Mouse (Mus musculus) heart, postnatal 4 days (tissue): ENCODE measurements around the gene Fam228a. TPM values are rescaled to one million over a fixed set of nuclear protein-coding genes. Genes with fewer than 3 reads are reported as not detected.
"Not testable (repeated sequence)": the region's sequence is repeated elsewhere in the genome, so short reads cannot be mapped to it uniquely, and the experiment has no call there.

ENCODE experiments used
- DNase-seq: peaks from one replicate; pipeline ENCODE4 v3.0.0; 2021
- total RNA-seq, 2 experiments: library from RNA; stranded (reverse); gene quantifications; 2 replicates each; pipeline ENCODE4 v1.2.3; 2021

The Fam228a gene
- total RNA-seq, result not detected

DNA sequence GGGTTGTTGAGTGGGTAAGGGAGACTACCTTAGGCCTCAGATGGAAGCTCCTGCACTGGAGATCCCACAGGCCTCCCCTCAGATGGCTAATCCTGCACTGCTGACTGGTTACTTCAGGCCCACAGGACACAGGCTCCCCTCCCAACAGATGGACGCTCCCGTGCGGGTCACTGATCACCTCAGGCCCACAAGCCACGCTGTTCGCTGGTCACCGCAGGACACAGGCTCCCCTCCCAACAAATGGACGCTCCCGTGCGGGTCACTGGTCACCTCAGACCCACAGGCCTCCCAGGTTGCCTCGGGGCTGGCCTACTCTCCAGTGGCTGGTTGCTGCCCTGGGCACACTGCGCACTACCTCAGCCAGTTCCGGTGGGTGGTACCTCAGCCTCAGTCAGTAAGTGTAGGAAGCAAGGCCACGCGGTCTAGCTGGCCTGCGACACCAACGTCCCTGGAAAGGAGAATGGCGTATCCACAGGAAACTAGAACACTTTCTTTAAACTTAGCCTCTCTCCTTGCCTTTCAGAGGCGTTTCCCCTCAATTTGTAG, at the start of gene Fam228a:
Gene Fam228a (minus strand): TSS at position 400 of the 546 bp plus-strand sequence.
- DNase-seq, result no peak

DNA sequence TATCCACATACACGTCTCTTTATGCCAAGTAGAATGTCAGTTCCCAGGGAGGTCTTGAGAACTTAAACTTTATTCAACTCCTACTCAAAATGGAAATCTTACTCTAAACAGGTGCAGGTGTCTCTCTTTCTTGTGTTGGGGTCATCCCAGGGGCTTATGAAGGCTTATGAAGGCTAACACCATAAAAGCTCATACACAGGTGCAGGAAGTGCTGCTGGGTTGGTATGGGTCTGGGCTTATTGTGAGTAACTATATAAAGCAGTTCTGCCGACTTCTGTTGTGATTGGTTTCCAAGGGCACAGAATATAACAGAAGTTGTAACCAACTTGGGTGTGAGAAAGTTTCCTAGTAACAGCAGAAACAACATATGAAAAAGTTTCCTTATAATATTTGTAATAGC, 46.2 kb upstream of the Fam228a start:
- no peak for DNase-seq

DNA sequence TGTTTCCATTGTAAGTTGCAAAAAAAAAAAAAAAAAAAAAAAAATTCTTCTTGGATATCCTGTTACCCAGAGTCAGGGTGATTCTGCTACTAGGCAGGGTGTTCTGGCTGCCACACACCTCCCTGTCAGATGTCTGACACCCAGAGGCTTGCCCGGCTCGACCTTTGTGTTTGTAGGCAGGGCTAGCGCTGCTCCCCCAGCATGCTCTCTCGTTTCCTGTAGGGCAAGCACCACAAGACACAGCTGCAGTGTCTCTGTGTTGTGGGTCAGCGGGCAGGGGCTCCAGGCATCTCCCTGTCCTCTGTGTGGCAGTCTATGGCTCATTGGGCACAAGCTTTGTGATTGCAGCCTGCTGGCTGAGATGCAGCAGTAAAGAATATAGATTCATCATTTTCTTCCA, 45.4 kb upstream of the Fam228a start:
- no peak for DNase-seq

DNA sequence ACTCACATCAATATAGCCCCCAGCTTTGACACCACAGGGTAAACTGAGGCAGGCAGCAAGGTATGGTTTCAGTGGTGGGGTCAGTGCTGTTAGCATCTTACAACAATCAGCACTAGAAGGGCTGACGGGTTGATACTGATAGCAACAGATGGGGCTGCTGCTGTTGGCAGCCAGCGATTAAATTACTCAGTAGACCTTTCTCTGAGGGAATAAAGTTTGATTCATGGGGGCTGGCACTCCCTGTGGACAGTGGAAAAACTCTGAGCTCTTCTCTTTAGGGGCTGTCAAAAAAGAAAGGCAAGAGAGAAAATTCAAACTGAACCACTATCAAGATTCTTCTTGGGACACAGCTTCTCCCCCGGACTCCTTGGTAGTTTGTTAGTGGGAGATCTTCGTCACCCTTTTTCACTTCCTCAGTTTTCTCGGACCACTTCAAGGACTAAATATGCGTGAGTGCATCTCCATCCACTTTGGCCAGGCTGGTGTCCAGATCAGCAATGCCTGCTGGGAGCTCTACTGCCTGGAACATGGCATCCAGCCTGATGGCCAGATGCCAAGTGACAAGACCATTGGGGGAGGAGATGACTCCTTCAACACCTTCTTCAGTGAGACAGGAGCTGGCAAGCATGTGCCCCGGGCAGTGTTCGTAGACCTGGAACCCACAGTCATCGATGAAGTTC, 43.6 kb upstream of the Fam228a start:
- peak; percentile 20 for DNase-seq

DNA sequence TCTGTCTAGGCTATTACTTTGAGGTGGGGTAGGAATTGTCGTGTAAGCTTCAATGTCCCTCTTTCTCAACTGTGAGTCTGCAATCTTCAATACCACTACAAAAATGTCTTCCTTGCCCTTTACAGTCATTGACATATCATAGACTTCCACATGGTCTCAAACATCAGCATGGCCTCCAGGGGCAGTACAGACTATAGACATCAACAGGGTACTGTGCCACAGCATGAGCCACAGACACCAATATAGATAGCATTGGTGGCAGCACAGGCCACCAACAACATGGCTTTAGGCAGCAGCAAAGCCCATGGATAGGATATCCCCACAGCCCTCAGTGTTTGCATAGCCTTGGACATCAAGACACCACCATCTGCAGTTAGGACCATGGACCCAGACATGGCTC, 43.0 kb upstream of the Fam228a start:
- no peak for DNase-seq

DNA sequence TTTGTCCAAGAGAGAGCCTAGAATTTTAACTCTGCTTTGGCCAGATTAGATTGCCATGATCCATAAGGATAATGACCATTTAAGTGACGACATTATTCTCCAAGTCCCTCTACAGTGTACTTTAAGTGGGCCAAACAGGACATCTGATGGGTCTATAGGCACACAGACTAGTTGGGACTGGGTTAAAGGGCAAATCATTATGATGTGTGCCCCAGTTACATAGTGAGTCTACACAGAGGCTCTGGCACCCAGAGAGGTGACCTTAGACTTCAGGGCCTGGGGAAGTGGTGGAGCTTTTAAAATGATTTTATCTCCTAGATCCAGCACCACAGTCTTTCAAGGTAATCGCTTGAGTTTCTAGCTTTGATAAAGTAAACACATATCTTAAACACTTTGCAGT, 42.0 kb upstream of the Fam228a start:
- no peak for DNase-seq

DNA sequence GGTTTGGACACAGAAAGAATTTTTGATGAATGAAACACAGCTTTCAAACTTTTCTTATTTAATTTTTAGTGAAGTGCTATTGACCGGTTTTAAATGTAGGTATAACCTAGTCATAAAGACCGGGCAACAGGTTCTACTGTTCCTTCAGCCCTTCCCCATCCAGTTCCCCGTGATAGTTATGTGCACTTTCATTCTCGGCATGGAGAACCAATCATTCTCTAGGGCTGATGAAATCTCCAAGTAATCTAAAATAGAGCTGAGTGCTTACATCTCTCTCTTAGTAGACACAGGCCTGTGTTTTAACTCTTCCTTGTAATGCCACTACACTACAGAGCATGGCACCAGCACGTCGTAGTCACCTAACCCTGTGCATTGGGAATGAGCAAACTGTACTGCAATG, 39.5 kb upstream of the Fam228a start:
- no peak for DNase-seq

DNA sequence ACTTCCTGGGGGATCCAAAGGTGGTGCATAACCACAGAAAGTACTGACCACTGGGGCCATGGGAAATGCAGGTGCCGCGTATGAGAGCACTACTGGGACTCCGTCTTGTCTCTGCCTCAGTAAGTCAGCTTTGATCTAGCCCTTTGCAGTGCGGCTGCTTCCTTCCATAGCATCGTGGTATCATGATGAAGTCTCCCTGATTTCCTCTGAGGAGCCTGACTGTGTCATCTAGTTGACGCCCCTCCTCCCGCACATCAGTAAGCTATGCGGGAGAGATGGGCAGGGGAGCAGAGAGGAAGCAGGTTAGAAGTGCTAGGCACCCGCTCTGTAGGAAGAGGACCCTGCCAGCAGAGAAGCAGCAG, 37.3 kb upstream of the Fam228a start:
- no peak for DNase-seq

DNA sequence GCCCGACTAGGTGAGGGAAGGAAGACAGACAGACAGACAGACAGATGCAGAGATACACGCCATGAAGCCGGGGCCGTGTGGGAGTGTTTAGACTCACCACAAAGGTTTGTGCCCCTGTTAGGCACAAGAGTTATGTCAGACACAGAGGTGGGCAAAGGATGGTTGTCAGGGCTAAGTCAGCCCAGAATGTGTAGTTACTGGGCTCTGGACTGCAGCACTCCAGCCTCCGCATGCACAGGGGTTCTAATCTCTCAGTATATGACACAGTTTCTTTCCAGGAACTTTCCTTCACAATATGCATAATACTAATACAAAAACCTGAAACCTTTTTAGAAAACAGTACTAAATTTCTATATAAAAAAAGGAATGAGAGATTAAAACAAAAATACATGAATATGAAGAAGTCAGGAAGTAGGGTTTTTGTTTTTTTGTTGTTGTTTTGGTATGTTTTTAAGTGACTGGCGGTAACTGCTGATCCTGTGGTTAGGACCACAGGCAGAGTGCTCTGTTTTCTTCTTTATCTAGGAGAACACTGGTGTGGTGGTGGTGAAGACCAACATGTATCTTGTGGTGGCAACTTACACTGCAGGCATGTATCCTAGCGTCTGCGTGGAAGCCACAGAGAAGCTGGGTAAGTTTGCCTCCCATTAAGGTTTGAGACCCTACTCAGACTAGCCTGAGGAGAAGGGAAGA, 36.8 kb upstream of the Fam228a start:
- no peak for DNase-seq

DNA sequence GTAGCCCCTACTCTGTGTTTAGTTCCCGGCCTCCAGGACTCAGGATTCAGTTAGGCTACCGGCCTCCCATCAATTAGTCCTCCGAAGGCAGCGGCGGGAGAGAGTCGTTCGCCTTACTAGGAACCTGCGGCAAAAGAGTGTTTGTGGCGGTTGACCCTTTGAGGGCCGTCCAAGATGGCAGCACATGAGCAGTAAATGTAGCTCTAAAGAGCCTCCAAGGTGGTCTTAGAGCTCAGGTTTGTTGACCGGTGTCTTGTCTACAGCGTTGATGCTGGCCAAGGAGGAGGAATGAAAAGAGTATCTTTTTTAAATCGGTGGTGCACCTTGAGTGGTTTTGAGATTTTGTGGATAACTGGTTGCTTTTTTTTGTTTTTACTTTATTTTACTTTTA, 31.1 kb upstream of the Fam228a start:
- DNase-seq, result no peak

DNA sequence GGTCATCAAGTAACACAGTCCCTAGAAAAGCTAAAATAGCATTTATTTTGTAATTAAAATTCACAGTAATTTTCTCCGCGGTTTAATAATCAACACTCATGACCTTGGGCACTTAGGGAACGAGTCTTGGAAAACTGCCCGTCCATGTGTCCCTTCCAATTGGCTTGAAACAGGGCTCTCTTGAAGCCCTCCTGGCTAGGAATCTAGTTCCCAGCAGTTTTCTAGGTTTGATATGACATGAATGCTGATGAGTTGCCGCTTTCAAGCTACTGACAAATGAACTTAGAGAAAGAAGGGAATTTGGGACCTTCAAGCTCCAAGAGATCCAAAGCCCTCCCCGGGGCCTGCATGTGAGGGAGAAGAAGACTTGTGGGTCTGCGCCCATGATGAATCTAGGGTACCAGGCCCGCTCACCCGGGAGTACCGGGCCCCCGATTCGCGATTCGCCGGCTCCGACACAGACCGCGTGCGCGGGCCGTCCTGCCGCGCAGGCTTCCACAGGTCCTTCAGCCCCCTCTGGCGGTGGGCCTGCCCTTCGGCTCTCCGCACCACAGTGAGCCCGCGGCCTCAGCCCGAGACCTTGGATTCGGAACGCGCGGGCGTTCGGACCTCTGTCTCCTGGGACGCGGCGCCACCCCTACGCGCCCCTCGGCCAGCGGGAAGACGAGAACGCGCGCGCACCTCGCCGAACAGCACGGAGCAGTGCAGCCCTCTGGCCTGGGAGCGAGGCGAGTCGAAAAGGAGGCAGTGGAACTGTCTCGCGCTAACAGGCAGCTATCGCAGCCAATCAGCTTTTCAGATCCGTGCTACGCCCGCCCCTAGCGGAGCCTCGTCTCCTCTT, 30.5 kb upstream of the Fam228a start, which contains the start of the genes Pfn4 and Fam228b:
Gene Pfn4 (plus strand): TSS at position 531 of the 841 bp plus-strand sequence.
Gene Fam228b (minus strand): TSS at position 776 of the 841 bp plus-strand sequence.
- peak; percentile 98 for DNase-seq

DNA sequence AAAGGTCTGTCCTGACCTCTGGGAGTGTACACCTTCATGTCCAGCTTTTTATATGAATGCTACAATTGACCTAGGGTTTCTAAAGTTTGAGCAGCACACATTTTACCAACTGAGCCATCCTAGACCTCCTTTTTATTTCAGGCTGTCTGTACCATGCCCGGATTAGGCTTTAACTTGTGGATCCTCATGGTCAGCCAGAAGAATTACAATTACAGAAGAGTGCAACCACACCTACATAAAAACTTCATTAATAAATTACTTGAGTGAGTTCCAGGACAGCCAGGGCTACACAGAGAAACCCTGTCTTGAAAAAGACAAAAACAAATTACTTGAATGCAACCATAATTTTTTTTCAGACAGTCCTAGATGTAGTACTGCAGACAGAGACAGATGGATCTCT, 18.8 kb upstream of the Fam228a start:
- no peak for DNase-seq

DNA sequence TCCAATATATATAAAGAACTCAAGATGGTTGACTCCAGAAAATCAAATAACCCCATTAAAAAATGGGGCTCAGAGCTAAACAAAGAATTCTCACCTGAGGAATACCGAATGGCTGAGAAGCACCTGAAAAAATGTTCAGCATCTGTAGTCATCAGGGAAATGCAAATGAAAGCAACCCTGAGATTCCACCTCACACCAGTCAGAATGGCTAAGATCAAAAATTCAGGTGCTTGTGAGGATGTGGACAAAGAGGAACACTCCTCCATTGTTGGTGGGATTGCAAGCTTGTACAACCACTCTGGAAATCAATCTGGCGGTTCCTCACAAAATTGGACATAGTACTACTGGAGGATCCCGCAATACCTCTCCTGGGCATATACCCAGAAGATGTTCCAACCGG, 16.2 kb upstream of the Fam228a start:
- not testable (repeated sequence) for DNase-seq

DNA sequence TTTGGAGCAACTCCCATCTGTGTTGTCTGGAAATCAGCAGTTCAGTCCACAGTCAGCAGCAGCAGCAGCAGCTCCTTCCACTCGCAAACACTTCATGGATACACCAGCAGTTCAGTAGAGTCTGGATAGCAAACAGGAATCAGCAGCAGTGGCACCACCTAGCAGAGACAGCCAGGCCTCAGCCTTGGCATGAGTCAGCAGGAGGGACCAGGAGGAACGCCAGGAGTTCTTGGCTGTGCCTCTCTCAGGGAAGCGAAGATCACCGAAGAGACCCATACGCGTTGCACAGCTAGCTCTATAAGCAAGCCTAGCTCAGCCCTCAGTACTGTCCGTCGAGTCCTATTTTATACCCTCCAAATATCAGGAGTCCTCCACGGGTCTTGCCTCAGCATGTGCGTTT, 6.3 kb upstream of the Fam228a start:
- DNase-seq, result no peak

DNA sequence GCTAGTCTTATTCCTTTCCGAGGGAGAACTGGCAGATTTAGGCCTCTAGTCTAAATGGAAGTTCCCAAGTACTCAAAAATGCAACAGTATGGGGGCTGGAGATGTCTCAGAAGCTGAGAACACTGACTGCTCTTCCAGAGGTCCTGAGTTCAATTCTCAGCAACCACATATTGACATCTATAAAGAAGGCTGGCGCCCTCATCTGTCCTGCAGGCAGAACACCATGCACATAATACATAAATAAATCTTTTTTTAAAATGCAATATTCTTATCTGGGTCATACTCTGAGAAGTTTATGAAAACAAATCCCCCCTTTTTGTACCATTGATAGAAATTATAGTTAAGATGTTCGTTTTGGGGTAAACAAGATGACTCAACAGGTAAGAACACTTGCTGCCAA, 4.0 kb upstream of the Fam228a start:
- DNase-seq, result no peak

DNA sequence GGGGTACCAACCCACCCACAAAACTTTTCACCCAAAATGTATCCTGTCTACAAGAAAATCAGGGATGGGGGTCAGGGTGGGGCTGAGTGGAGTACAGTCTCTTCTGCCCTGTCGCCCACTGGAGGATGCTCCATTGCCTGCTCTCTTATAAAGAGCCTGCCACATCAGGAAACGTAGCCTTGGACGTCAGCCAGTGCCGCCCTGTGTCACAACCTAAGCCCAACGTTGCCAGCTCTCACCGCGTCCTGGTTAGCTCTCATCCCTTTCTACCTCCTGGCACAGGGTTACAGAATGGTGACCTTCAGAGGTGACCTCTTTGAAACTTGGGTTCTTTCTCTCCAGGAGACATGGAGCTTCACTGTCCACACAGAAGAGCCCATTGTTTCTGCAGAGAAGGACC, 2.6 kb upstream of the Fam228a start:
- DNase-seq, result no peak

DNA sequence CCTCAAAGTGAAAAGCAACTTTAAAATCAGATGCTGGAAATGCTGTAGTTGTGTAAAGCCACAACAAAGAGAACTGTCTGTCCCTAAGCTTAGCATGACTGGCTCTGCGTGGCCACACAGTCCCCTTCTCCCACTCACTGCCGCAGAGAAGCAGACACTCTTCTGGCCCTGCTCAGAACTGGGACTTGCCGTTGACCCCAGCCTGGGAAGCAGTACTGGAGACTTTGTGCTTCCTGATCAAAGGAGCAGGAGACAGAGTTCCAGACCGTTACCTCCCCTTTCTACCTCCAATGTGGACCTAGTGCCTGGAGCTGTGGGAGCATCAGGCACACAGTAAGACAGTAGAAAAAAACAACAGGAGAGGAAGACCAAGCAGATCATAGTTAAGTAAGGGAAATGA, 5.9 kb downstream of the Fam228a start:
- no peak for DNase-seq

DNA sequence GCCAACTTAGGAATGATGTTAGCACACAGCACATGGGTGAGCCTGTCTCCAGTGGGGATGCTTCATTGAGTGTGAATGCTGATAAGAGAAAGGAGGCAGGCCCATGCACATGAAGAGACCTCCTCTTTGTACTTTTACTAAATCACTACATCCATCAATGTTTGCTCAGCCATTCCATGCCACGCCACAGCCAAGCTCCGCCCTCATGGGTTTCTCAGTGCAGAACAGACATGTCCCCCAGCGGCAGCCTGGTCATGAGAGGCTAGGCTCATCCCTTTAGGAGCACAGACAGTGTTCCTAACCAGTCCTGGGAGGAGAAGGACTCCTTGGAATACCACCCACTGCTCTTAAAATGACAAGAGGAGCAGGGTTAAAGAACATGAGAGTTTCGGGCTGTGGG, 6.6 kb downstream of the Fam228a start:
- DNase-seq, result no peak

DNA sequence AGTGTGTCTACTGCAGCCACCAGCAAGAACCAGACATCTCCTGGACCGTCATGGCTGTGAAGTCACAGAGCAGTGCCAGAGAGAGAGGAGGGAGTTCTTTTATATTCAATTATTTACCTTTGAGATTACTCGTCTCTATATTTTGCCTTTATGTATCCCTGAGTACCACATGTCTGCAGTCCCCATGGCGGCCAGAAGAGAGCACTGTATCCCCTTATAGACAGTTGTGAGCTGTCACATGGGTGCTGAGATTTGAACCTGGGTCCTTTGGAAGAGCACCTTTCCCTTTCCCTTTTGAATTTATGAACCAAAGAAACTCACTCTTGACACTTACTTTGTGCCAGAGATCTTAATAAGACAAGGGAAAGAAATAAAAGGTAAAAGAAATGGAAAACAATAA, 9.1 kb downstream of the Fam228a start:
- no peak for DNase-seq

DNA sequence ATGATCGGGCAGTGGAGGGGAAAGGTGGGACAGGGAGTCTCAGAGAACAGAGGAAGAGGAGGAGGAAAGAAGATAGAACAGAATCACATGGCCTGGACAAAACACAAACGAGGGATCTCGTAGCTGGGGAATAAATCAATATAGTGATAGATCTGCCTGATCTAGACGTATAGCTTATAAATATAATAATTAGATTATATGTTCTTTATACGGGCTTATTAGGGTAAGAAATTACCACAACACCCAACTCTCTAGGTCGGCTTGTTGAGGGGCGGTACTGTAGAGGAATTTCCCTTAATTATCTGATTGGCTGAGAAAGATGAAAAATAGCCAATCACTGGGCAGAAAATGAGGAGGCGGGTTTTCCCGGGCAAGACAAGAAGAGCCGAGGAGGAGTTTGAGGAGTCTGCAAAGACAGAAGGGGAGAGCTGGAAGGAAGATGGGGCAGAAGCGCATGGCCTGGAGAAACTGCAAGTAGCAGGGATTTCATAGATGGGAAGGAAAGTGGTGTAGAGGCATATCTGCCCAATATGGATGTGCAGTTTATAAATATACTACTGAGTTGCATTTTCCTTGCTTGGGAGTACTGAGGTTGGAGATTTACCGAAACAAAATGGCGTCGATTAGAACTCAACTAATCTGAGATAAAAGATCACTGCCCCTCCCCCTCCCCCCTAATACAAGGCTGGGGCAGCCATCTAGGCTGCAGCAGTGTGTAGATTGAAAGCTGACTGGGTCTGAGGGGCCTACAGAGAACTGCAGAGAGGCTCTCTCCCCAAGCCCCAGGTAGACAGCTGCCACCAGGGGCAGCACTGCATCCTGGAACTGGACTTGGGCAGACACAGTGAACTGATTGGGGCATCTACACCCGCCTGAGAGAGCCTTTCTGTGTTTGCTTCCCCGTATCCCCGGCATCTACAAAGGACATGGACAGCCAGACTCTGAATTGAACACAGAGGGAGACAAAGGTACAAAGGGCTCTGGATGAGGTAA, 18.2 kb downstream of the Fam228a start:
- DNase-seq, result no peak

DNA sequence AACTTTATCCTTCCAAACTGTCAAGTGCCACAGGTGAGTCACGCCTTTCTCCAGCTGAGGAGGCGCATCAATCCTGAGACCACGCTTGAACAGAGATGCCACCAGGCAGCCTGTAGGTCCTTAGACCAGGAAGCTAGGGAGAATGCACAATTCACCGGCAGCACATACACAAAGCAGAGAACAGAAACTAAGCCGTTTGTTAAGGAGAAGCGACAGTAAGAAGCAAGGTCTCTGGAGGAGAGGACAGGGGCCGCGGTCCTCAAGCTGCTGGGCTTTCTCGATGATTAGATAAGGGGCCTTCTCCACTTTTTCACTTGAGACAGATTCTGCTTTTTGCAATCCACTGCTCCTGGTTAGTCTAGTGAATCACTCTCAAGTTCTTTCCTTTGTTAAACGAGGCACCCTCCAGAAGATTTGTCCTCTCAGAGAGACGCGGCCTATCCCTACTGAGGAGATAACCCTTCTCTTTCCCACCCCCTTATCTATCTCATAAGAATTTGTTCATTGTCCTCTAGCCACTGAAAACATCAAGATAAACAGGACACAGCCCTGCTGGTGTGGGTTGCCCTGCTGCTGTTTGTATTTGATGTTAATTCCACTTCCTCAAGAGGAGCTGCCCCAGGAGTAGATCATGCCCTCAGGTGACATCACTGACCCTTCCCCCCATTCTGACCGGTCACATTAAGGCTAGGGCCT, 19.0 kb downstream of the Fam228a start:
- DNase-seq, result no peak
